Mouse (Mus musculus) cerebral cortex, adult 2 months (tissue): ENCODE measurements around the gene Dnajc25.

Experiments used
- WGBS: fragments of 180-500 bp; shearing (Covaris S2); methylation state at CpG from one replicate; pipeline ENCODE4 v1.1.7; 2018; 5-methylcytosine and 5-hydroxymethylcytosine counted together

Gene Dnajc25

DNA sequence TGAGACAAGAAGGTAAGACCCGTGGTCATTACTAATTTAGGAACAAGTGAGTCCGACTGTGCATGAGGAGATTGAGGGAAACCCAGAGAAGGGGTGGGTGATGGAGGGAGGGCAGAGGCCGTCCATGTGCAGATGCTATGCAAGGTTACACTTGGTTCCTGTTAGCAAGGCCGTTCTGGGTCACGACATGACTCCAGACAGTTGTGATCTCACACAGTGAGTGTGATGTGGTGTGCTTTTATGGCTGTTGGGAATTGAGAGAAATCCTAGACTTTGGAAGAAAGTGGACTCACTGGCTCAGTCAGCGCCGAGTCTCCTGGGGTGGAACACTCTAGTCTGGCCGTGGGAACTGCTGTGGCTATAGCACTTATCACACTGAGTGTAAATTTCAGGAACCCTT, 11.3 kb downstream of the Dnajc25 start:
- 67% methylated on average over 8 of the region's 8 CpGs for WGBS

DNA sequence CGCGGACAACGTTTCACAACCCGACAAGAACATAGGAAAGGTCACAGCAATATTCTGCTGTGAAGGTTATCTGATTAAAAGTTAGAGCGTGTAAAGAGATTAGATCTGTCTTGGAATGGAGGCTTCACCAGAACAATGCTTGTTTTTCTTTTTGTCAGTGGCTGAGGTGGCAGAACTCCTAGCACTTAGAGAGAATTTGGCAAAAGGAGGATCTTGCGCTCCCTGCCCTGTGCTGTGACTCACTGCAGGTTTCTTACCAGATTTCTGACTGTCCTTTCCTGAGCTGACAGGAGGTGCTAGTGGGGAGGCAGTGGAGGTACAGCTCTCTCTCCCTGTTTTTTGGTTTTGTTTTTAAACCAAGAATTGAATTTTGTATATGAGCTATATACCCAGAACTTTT, 12.2 kb downstream of the Dnajc25 start:
- WGBS, result 59% methylated on average over 6 of the region's 6 CpGs

DNA sequence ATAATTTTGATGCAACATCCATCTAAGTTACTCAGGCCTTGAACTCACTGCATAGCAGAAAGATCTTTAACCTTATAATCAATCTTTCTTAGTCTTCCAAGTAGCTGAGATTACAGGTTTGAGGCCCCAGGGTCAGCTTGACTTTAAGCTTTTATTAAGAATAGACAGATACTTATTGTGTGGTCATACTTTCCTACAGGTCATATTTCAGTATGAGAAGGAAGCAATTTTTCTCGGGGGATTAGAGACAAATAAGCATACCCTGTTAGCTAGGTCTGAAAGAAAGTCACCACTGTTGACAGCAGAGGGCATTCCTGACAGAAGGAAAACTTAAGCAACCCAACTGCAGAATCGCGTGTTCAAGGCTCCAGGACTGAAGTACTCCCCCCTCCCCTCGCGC, 13.1 kb downstream of the Dnajc25 start:
- 65% methylated on average over 5 of the region's 5 CpGs for WGBS

DNA sequence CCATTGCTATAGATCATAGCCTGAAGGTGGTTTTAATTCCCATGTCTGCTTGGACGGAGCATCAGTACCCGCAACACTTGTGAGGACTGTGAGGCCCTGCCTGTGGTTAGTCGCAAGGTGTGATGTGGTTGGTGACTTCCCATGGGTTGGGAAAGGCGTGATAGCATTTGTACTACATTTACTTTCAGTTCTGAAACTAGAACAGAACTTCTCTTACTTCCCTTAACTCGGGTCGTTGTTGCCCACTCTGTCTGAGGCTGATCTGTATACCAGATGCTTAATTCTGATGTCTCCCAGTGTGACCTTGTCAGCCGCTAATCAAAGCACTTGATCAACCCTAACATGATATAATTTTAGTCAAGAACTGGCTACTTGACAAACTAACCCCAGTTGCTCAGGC, 14.3 kb downstream of the Dnajc25 start:
- WGBS, result 83% methylated on average over 7 of the region's 7 CpGs

DNA sequence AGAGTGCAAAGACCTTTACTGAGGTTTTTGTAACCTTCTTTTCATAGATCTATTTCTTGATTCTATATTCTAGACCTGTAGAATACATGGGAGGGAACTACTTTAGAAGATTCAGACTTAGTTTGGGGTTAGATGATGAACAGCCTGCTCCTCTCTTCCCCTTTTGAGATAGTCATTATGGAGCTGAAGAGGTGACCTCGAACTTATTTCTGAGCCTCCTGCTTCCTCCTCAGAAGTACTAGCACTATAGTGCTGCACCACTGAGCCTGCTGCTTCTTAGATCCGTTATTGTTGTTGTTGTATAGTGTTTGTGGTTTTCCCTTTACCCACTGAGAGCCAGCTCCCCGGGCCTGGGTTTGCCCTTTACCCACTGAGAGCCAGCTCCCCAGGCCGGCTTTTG, 14.8 kb downstream of the Dnajc25 start:
- WGBS, result 64% methylated on average over 4 of the region's 4 CpGs

DNA sequence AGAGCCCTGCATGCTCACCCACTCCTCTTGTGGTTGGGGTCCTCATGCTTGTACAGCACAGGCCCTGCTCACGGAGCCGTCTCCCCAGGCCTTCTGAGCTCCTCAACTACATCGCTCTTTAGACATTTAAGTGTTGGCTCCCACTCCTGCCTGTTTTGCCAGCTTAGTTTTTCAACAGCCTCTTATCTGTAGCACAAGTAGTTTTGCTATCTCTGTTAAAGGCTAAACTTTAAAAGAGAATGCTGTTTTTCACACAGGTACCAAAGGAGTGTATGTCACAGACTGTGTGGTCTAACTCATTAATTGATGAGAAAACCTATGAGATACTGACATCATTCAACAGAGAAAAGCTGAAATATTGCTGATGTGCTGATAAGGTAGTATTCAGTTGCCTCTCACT, 16.6 kb downstream of the Dnajc25 start:
- WGBS, result 47% methylated on average over 3 of the region's 3 CpGs

DNA sequence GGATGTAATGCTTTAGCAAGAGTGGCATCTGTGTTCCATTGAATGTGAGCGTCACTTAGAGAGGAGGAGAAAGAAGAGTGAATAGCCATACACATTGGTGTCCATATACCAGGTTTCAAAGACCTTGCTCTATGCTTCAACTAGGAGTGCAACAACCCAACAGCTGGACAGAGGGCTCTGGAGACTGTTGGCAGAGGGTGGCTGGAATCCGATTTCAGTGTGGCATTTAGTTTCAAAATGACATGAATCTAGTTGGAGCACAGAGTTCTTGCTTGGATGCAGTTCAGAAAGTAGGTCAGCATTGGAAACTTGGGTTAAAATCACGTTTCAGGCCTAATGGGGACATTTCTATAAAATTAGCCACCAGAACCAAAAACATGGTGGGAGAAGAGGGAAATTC, 20.3 kb downstream of the Dnajc25 start:
- 75% methylated on average over 3 of the region's 3 CpGs for WGBS

DNA sequence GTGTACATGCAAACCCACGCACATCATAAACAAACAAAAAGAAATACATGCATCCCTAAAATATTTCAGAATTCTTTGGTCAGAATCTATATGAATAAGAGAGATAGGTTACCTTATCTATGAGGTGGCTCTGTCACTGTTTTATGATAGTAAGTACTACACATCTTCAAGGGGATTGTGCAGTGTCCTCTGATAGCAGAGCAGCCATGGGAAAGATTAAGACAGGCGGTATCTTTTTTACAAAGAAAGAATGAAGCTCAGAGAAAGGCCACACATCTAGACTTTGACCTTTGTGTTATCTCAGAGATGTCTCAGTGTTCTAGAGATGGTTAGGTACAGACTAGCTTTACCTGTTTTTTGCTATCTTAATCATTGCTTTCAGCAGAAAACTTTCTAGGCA, 22.1 kb downstream of the Dnajc25 start:
- WGBS, result 93% methylated on average over 2 of the region's 2 CpGs

DNA sequence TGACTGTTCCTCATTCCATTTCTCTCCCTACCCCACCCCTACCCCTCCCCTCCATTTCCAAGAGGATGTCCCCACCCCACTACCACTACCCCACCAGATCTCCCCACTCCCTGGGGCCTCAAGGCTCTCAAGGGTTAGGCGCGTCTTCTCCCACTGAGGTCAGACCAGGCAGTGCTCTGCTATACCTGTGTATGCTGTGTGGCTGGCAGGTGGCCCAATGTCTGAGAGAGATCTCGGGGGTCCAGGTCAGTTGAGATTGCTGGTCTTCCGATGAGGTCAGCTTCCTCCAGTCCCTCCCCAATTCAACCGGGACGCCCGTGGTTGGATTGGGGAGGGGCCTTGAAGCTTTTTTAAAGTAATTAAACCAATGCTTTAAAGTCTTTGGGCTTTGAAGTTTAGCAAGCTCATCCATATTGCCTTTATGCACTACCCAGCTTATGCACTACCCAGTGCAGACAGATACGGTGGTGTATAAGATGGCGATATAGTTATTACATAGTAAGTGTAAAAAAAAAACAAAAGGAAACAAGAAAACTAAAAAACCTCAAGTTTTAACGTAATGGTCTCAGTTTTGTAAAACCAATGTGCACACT, 39.6 kb downstream of the Dnajc25 start:
- WGBS, result 58% methylated on average over 10 of the region's 10 CpGs

DNA sequence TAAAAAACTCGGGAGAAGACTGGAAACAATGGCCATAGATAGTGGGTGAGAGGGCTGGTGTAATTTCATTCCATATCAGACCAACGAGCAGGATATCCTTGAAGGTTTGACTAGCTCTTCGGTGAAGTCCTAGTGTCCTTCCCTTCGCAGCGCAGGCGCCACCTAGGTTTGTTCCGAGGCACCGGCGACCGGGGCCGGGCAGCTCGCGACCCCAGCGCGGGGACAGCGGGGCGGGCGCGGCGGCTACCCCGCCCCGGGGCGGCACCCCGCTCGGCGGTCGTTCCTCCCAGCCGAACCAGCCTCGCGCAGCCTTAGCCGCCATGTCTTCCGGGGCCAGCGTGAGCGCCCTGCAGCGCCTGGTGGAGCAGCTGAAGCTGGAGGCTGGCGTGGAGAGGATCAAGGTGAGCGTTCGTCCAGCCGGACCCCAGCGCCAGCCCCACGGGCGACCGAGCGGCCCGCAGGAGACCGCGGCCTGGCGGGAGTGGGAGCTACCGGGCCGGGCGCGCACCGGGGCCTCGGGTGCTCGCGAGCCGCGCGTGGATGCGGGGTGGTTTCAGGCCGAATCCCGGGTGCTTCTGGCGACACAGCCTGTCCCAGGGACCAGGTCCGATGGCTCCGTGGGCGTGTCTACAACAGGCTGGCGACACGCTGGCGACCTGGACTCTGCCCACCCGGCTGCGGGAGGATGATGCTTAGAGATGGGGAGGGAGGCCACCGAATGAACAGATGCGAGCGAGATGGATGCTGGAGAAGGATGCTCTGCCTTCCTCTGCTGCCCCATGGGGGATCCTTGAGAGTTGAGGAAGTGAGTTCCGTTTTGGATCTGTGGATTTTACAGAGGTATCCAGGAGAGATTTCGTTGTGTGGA, 40.3 kb downstream of the Dnajc25 start, which contains the start of gene Gng10:
Gene Gng10 (plus strand): TSS at position 171 of the 868 bp plus-strand sequence.
- WGBS, result 3% methylated on average over 74 of the region's 76 CpGs

DNA sequence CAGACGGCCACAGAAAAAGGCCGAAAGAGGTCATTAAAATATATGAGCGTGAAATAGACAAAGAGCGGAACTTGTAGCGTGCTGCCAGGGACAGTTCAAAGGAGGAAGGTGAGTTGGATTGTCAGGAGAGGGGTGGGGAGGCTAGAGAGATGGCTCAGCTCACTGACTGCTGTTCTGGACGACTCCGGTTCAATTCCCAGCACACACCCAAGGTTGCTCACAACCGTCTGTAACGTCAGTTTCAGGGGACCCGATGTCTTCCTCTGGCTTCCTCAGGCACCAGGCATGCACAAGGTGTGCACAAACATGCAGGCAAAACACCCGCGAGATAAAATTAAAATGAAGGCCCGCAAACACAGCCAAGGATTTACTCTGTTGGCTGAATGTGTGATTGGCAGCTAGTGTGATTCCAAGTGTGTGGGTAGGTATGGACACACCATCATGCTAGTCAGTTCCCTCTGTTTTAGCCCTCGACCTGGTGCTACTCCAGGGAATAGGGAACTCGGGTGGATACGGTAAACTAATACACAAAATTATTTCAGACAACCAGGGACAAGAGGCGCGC, 41.0 kb downstream of the Dnajc25 start:
- WGBS, result 36% methylated on average over 18 of the region's 18 CpGs

DNA sequence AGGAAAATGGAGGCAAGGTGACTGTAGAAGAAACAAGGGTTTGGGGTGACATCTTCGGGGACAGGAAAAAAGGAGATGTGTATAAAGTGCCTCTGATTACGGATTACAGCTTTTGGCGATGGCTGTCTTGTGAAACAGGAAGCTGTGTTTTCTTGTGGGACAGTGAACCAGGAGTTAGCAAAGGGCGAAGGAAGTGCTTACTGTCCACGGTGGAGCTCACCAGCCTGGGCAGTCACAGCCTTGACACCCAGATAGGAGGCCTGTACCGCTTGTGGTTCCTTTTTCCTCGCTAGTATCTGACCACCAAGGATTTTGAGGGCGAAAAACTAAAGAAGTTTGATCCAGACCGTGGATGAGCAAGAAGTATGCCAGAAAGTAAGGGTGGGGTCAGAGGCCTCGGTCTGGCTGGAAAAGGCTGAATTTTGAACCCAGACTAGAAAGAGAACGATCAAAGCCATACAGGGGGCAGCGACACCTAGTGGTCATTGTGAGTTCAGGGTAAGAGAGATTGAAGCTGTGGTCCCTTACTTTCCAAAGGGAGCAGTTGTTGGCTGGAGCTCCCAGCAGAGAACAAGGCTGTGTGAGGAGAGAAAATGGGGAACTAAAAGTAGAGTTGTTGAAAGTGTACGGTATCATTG, 41.7 kb downstream of the Dnajc25 start:
- WGBS, result 43% methylated on average over 13 of the region's 13 CpGs

DNA sequence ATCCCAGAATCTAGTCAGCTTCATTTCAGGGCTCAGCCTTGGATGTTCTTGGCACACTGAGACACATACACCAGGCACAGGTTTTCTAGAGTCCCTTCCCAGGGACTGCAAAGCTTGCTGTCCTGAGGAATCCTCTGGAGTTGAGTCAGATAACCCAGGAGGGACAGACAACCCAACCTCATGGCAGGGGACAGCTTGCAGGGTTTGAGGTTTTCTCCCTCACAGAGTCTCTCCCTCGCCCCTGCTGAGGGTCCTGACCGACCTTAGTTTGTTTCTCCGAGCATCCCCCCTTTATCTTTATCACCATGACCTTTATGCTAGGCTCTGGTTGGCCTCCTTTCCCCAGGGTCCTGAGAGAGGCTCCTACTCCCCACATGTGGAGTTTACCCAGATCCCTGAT, 42.7 kb downstream of the Dnajc25 start:
- WGBS, result 91% methylated on average over 3 of the region's 3 CpGs

DNA sequence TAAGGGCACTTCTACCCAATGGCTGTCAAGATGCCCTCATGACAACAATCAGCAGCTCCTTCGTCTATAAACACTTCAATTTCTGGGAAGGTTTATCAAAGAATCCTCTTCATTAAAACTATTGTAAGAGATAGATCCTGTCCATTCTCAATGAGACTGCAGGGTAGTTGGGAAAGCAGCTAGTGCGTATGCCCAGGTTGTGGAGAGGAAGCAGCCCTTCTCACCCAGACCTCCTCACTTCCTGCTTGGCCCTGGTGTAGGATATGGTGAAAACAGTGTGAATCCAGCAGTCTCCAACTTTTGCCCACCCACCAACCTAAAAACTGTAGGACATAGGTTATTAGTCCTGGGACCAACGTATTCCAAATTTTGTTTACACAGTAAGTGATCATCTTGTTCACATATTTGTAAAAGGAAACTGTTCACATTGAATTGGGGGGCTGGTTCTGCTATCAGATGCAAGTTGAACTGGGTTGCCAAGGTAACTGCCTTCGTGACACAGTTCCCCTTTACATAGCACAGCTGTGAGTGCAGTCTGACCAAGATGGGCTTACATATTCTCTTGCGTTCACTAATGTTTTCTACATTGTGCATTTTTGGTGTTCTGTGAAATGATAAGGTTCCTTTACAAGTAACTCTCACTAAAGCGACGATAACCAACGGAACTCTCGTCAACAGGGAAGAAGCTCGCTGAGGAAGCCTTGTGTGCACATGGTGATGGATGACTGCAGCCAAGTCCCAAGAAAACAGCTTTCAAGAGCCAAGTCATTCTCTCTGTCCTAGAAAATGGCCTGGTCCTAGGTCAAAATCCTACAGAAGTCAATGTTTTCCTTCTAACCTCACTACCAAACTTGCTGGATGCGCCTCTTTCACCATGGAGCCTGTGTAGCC, 45.8 kb downstream of the Dnajc25 start:
- 76% methylated on average over 11 of the region's 11 CpGs for WGBS

DNA sequence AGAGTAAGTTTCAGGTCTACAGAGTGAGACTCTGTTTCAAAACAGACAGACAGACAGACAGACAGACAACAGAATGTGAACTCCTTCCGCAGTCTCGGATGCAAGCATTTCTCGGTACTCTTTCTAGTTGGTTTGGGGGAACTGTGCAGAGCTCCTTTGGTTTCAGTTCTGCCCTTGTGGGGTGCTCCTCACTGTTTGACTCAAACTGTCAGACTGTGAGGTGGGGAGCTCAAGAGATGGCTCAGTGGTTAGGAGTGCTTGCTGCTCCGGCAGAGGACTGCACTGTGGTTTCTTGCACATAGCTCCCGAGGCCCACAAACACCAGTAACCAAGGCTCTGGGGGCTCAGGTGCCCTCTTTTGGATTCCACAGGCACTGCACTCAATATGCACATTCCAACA, 48.2 kb downstream of the Dnajc25 start:
- WGBS, result 92% methylated on average over 5 of the region's 5 CpGs

DNA sequence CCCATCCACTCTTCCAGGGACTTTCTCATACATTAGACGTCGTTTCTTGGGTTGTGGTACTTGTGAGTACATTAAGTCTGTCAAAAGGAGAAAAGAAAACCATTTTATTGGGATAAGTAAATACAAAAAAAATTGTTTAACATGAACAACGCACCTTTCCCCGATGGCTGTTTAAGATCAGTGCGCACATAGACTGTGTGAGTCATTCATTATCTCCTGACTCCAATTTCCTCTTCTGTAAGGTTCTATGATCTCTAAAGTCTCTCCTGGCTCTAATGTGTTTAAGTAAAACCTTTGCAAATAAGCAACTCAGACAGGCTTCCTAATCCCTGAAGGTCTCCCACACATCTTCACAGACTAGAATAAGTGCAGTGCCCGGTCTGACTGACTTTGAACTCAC, 49.0 kb downstream of the Dnajc25 start:
- 95% methylated on average over 6 of the region's 6 CpGs for WGBS

DNA sequence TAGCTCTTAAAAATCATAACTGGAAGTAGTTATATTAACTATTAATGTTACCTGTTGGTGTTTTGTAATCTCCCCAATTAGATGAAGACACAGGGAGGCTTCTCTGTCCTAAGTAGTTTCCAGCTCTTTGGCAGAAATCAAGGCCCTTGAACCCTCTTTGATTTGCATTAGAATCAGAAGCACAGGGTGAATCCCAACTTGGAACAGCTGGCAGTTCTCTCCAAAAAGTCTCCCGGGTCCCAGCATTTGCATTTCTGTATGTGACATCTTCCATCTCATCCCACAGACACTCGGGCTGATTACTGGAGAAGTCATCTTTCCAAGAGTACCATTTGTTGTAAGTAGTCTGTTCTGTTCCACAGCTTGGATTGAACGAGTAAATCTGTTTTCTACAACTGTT, 52.4 kb downstream of the Dnajc25 start:
- WGBS, result 42% methylated on average over 3 of the region's 3 CpGs

DNA sequence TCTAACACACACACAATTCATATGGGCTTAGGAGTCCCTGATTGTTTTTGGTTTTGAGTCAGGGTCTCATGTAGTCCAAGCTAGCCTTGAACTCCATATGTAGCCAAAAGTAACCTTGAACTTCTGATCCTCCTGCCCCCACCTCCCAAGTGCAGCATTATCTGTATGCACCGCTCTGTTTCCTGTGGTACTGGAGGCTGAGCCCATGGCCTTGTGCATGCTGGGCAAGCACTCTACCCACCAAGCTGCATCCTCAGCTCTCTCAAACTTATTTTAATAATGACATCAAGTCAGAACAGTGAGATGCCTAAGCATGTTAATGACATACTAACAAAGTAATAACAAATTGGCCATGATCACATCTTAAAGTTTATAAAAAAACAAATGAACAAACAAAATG, 56.2 kb downstream of the Dnajc25 start:
- 97% methylated on average over 1 of the region's 1 CpGs for WGBS

DNA sequence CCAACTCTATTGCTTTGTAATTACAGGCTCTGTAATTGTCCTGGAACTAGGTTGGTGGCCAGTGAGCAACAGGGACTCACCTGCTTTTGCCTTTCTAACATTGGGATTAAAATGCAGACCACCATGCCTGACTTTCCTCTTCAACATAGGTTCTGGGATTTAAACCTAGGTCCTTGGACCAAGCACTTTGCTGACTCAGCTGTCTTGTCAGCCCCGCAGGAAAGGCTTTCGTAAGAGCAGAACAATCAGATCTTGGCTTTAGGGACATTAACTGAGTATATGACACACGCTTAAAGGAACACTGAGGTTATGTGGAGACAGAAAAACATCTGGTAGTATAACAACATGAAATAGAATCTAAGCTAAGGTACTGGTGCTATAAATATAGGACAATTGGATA, 63.1 kb downstream of the Dnajc25 start:
- WGBS, result 87% methylated on average over 3 of the region's 3 CpGs

DNA sequence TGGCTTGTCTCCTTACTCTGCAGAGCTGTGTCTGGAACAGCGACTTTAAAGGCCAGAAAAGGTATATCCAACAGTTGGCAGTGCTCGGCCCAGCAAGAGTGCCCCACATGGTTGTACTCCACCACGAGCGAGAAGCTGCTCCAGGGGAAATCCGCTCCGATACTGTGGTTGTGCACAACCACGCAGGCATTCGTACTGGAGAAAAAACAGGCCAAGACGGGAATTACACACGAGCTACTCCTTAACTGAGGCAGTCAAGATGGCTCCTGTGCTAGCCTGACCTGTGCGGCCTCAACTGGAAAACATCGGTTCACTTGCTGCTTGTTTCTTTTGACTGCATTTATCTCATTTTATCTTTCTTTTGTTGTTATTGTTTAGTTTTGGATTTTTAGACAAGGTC, 67.7 kb downstream of the Dnajc25 start:
- WGBS, result 90% methylated on average over 12 of the region's 12 CpGs

DNA sequence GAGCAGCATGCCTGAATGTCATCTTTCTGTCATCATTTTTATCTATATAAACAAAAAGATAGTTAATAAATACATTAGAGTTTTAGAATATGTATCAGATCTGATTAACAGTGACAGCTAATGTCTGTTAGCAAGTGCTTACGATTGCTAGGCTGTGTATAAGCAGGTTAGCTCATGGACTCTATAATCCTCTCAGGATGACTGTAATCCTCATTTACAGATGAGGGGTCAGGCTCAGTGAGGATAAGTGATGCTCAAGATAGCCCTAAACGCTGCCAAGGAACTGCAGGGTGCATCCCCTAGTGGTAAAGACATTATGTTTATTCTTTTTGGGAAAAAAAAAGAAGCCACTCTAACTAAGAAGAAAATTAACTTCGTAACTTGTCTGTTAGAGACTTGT, 74.4 kb downstream of the Dnajc25 start:
- 58% methylated on average over 3 of the region's 3 CpGs for WGBS
